Comparison of ENCODE assay signal across 22 mouse cellular contexts in the genomic region with DNA sequence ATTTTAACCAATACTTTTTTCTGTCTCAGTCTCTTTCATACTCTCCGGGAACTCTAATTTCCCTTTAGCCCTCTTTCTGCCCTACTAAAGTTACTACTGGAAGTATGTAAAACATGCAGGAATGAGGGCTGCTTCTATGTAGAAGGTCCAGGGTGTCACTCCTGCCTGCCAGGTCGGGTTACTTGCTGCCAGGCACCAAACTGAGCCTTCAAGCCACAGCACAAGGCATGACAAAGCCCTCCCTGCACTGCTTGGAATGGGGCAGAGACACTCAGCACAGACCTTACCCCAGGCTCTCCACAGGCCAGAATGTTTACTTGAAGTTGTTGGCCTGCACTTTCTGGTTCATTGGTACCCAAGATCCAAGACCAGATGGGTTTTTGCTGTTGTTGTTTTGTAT. TPM values are rescaled to one million over a fixed set of nuclear protein-coding genes. Genes with fewer than 3 reads are reported as not detected.
DNase-seq lines count a peak whose midpoint lies in the region; ATAC-seq and TF ChIP-seq lines count a peak whose summit lies in the region.
"Had no signal": no experiment of that assay in that cellular context is flagged by ENCODE, and none has a peak within 500 bp of the region (broad histone marks: within the 10 kb centered on the region; RNA-seq: fewer than 3 reads in every experiment).

No protein-coding gene starts in this region.

- no peak for TF ChIP-seq POLR2A in kidney, adult 2 months (IDR thresholded peaks at IDR 0.05; ENCODE audit: low read depth, low read length)

- WGBS in embryonic facial prominence, embryonic 14.5 days: 22% methylated on average over 2 of the region's 2 CpGs
- WGBS in embryonic facial prominence, embryonic 10.5 days: 34% methylated on average over 2 of the region's 2 CpGs
- 48% methylated on average over 2 of the region's 2 CpGs for WGBS in kidney, adult 2 months

- H3K4me3 ChIP-seq in embryonic facial prominence, embryonic 14.5 days (ENCODE audit: low read depth, low read length): no peak overlapping the region
- H3K4me3 ChIP-seq in embryonic facial prominence, embryonic 10.5 days: no peak overlapping the region
- H3K4me3 ChIP-seq in kidney, adult 2 months (ENCODE audit: insufficient read depth, low read depth, low read length): no peak overlapping the region
- no peak overlapping the region for H3K4me3 ChIP-seq in brown adipose tissue, adult 24 weeks (ENCODE audit: insufficient read depth, low read depth, low read length)
- H3K4me3 ChIP-seq: embryonic facial prominence, embryonic 12.5 days; erythroblast, embryonic 14.5 days; forebrain, embryonic 13.5 days; heart, adult 2 months; hindbrain, embryonic 12.5 days; hindbrain, embryonic 15.5 days had no signal

- no peaks in the 10 kb centered on the region for H3K36me3 ChIP-seq in embryonic facial prominence, embryonic 14.5 days (ENCODE audit: control insufficient read depth, insufficient read depth, low read length)
- H3K36me3 ChIP-seq in embryonic facial prominence, embryonic 10.5 days (replicated peaks): no peaks in the 10 kb centered on the region
- no peaks in the 10 kb centered on the region for H3K36me3 ChIP-seq in kidney, adult 2 months (ENCODE audit: control insufficient read depth, insufficient read depth, low read length)
- H3K36me3 ChIP-seq: embryonic facial prominence, embryonic 12.5 days; hindbrain, embryonic 12.5 days; hindbrain, embryonic 15.5 days had no signal

- H3K27ac ChIP-seq in embryonic facial prominence, embryonic 14.5 days (replicated peaks; ENCODE audit: low read depth, low read length): no peak overlapping the region
- no peak overlapping the region for H3K27ac ChIP-seq in embryonic facial prominence, embryonic 10.5 days (replicated peaks)
- H3K27ac ChIP-seq in kidney, adult 2 months (ENCODE audit: insufficient read depth, low read depth, low read length): no peak overlapping the region
- 0 out of 2 replicates have a peak overlapping the region, but pooled peaks have one; percentile 4 for H3K27ac ChIP-seq in brown adipose tissue, adult 24 weeks (replicated peaks; ENCODE audit: low read depth, low read length)
- H3K27ac ChIP-seq: embryonic facial prominence, embryonic 12.5 days; forebrain, embryonic 13.5 days; heart, adult 2 months; hindbrain, embryonic 12.5 days; hindbrain, embryonic 15.5 days had no signal

- H3K4me1 ChIP-seq in embryonic facial prominence, embryonic 14.5 days (ENCODE audit: control insufficient read depth, insufficient read depth, low read length): no peaks in the 10 kb centered on the region
- peaks cover 9% of the 10 kb centered on the region for H3K4me1 ChIP-seq in embryonic facial prominence, embryonic 10.5 days
- peaks cover 3% of the 10 kb centered on the region; the same call in 1 of the 2 replicates for H3K4me1 ChIP-seq in kidney, adult 2 months (ENCODE audit: control insufficient read depth, insufficient read depth, low read length)
- no peaks in the 10 kb centered on the region for H3K4me1 ChIP-seq in brown adipose tissue, adult 24 weeks (ENCODE audit: control insufficient read depth, insufficient read depth, insufficient read length, low read length)
- H3K4me1 ChIP-seq: embryonic facial prominence, embryonic 12.5 days; hindbrain, embryonic 15.5 days had no signal

- H3K4me2 ChIP-seq in embryonic facial prominence, embryonic 14.5 days (ENCODE audit: low read depth, low read length): no peak overlapping the region
- H3K4me2 ChIP-seq: embryonic facial prominence, embryonic 12.5 days; forebrain, embryonic 13.5 days; heart, embryonic 11.5 days; hindbrain, embryonic 12.5 days; hindbrain, embryonic 15.5 days had no signal

- H3K27me3 ChIP-seq in embryonic facial prominence, embryonic 14.5 days (replicated peaks; ENCODE audit: control insufficient read depth, insufficient read depth, low read length): no peaks in the 10 kb centered on the region
- no peaks in the 10 kb centered on the region for H3K27me3 ChIP-seq in embryonic facial prominence, embryonic 10.5 days (replicated peaks; ENCODE audit: low read depth, poor library complexity, severe bottlenecking)
- no peaks in the 10 kb centered on the region for H3K27me3 ChIP-seq in kidney, adult 2 months (replicated peaks; ENCODE audit: control insufficient read depth, insufficient read depth, low read length)
- H3K27me3 ChIP-seq: embryonic facial prominence, embryonic 12.5 days; forebrain, embryonic 13.5 days; hindbrain, embryonic 12.5 days; hindbrain, embryonic 15.5 days had no signal

- H3K9ac ChIP-seq in embryonic facial prominence, embryonic 14.5 days (ENCODE audit: low read depth, low read length): no peak overlapping the region
- H3K9ac ChIP-seq: embryonic facial prominence, embryonic 12.5 days; forebrain, embryonic 13.5 days; forebrain, postnatal 0 days; hindbrain, embryonic 12.5 days; hindbrain, embryonic 15.5 days had no signal

- DNase-seq in embryonic facial prominence, embryonic 14.5 days (ENCODE audit: low spot score): no peak
- DNase-seq in embryonic facial prominence, embryonic 10.5 days (ENCODE audit: low spot score): no peak
- DNase-seq in kidney, adult 2 months: peak; percentile 28
- DNase-seq in kidney, adult 8-10 months: no peak
- no peak for DNase-seq in frontal cortex, postnatal 36 days (ENCODE audit: low spot score in 2 of 2)
- DNase-seq: adrenal gland, adult 2 months; adrenal gland, postnatal 14 days; cerebellum, adult 11-12 months; cerebellum, adult 8-10 months; cerebellum, postnatal 14 days; forebrain, postnatal 0 days; gastrocnemius, postnatal 25 days; heart, adult 2 months; kidney, adult 11 months had no signal

- peak; percentile 45; the same call in 1 of the 2 replicates for ATAC-seq in embryonic facial prominence, embryonic 14.5 days (ENCODE audit: low read depth)
- ATAC-seq: forebrain, embryonic 13.5 days; forebrain, postnatal 0 days; Patski had no signal

- TF ChIP-seq CTCF in kidney, adult 2 months (conservative IDR thresholded peaks at IDR 0.05; ENCODE audit: insufficient read depth, insufficient read length, low read depth, low read length): no peak

- H3K9me3 ChIP-seq in embryonic facial prominence, embryonic 14.5 days (ENCODE audit: control insufficient read depth, low read length): no peaks in the 10 kb centered on the region
- no peaks in the 10 kb centered on the region for H3K9me3 ChIP-seq in embryonic facial prominence, embryonic 10.5 days
- H3K9me3 ChIP-seq: embryonic facial prominence, embryonic 12.5 days; forebrain, embryonic 13.5 days; hindbrain, embryonic 12.5 days; hindbrain, embryonic 15.5 days had no signal

RNA-seq across cellular contexts. Expression of a gene that starts 4.8 kb away (rescaled TPM):
- polyA plus RNA-seq in embryonic facial prominence, embryonic 14.5 days (2014; fragmentation: Nextera tagmentation; extraction: Ambion mirVana): 77.2 and 92.4 TPM in 2 replicates
- polyA plus RNA-seq in embryonic facial prominence, embryonic 10.5 days (2016; fragmentation: Nextera tagmentation; extraction: Ambion mirVana): 145 and 159 TPM in 2 replicates
- 36.2 and 45.6 TPM in 2 replicates for polyA plus RNA-seq in kidney, adult 2 months (2012; rRNA removed)
- polyA plus RNA-seq in brown adipose tissue, adult 24 weeks (2012; ENCODE audit: insufficient read depth, insufficient read length, missing spikeins): 1.9 and 5.5 TPM in 2 replicates

RNA-seq across cellular contexts. Expression of a gene that starts 10.0 kb away (rescaled TPM):
- polyA plus RNA-seq in embryonic facial prominence, embryonic 14.5 days (2014; fragmentation: Nextera tagmentation; extraction: Ambion mirVana): 15.7 and 18.5 TPM in 2 replicates
- polyA plus RNA-seq in embryonic facial prominence, embryonic 10.5 days (2016; fragmentation: Nextera tagmentation; extraction: Ambion mirVana): 29.1 and 30.1 TPM in 2 replicates
- 63.0 and 74.9 TPM in 2 replicates for polyA plus RNA-seq in kidney, adult 2 months (2012; rRNA removed)
- polyA plus RNA-seq in brown adipose tissue, adult 24 weeks (2012; ENCODE audit: insufficient read depth, insufficient read length, missing spikeins): 48.4 and 53.1 TPM in 2 replicates
- polyA plus RNA-seq: erythroblast, embryonic 14.5 days had no signal

RNA-seq across cellular contexts. Expression of a gene that starts 12.9 kb away (rescaled TPM):
- polyA plus RNA-seq in embryonic facial prominence, embryonic 14.5 days (2014; fragmentation: Nextera tagmentation; extraction: Ambion mirVana): 2.1 and 3.0 TPM in 2 replicates
- 1.2 TPM in 2 replicates for polyA plus RNA-seq in embryonic facial prominence, embryonic 10.5 days (2016; fragmentation: Nextera tagmentation; extraction: Ambion mirVana)
- polyA plus RNA-seq in kidney, adult 2 months (2012; rRNA removed): 431 and 538 TPM in 2 replicates
- polyA plus RNA-seq in brown adipose tissue, adult 24 weeks (2012; ENCODE audit: insufficient read depth, insufficient read length, missing spikeins): 3.0 and 5.1 TPM in 2 replicates

RNA-seq across cellular contexts. Expression of a gene that starts 23.1 kb away (rescaled TPM):
- polyA plus RNA-seq in embryonic facial prominence, embryonic 14.5 days (2014; fragmentation: Nextera tagmentation; extraction: Ambion mirVana): 177 and 183 TPM in 2 replicates
- 289 and 299 TPM in 2 replicates for polyA plus RNA-seq in embryonic facial prominence, embryonic 10.5 days (2016; fragmentation: Nextera tagmentation; extraction: Ambion mirVana)
- polyA plus RNA-seq in kidney, adult 2 months (2012; rRNA removed): 130 and 137 TPM in 2 replicates
- 126 and 135 TPM in 2 replicates for polyA plus RNA-seq in brown adipose tissue, adult 24 weeks (2012; ENCODE audit: insufficient read depth, insufficient read length, missing spikeins)

RNA-seq across cellular contexts. Expression of a gene that starts 30.8 kb away (rescaled TPM):
- 15.8 and 17.7 TPM in 2 replicates for polyA plus RNA-seq in embryonic facial prominence, embryonic 14.5 days (2014; fragmentation: Nextera tagmentation; extraction: Ambion mirVana)
- 24.5 and 25.3 TPM in 2 replicates for polyA plus RNA-seq in embryonic facial prominence, embryonic 10.5 days (2016; fragmentation: Nextera tagmentation; extraction: Ambion mirVana)
- 454 and 517 TPM in 2 replicates for polyA plus RNA-seq in kidney, adult 2 months (2012; rRNA removed)
- 5.3 and 5.7 TPM in 2 replicates for polyA plus RNA-seq in brown adipose tissue, adult 24 weeks (2012; ENCODE audit: insufficient read depth, insufficient read length, missing spikeins)

Comparison
In these comparisons a context has a peak if more than half of its experiments do, and no peak if none do; other contexts are left out.
1. RNA of a gene that starts 12.9 kb away (polyA plus RNA-seq): 431 to 538 TPM in kidney, adult 2 months; 3.0 to 5.1 TPM in brown adipose tissue, adult 24 weeks, 2.1 to 3.0 TPM in embryonic facial prominence, embryonic 14.5 days and 1.2 TPM in embryonic facial prominence, embryonic 10.5 days; every median in the first group is over 10 times any median in the second.